ENCODE assay signal across 15 mouse cellular contexts in the genomic region with DNA sequence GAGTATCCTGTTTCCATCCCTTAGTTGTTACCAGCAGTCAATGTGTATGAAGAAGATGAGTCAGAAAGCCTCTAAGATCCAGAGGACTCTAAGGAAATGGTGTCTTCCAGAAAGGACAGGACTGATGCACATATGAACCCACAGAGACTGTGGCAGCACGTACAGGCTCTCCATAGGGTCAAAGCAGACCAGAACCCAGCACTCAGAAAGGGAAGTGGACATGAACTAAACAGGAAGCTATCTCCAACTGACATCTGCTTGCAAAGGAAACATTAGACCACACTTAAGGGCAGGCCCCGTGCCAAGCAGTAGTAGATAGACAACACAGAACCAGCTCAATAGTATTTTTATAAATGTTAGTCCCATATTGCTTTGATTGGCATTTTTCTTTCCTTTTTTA. TPM values are rescaled to one million over a fixed set of nuclear protein-coding genes. Genes with fewer than 3 reads are reported as not detected.
DNase-seq lines count a peak whose midpoint lies in the region; ATAC-seq and TF ChIP-seq lines count a peak whose summit lies in the region.
"Had no signal": no experiment of that assay in that cellular context is flagged by ENCODE, and none has a peak within 500 bp of the region (broad histone marks: within the 10 kb centered on the region; RNA-seq: fewer than 3 reads in every experiment).

No protein-coding gene starts in this region.

- no peak overlapping the region for H3K4me3 ChIP-seq in stomach, embryonic 15.5 days (replicated peaks)
- no peak overlapping the region for H3K4me3 ChIP-seq in stomach, postnatal 0 days (ENCODE audit: low read depth, low read length)
- H3K4me3 ChIP-seq in forebrain, embryonic 11.5 days (ENCODE audit: low read depth, low read length) = no peak overlapping the region
- H3K4me3 ChIP-seq: embryonic facial prominence, embryonic 15.5 days; forebrain, embryonic 15.5 days; intestine, embryonic 15.5 days; midbrain, embryonic 12.5 days; neural tube, embryonic 12.5 days had no signal

- H3K4me2 ChIP-seq in stomach, embryonic 15.5 days = no peak overlapping the region
- no peak overlapping the region for H3K4me2 ChIP-seq in stomach, postnatal 0 days (replicated peaks; ENCODE audit: low read depth)
- no peak overlapping the region for H3K4me2 ChIP-seq in forebrain, embryonic 11.5 days (ENCODE audit: low read depth, low read length, severe bottlenecking)
- H3K4me2 ChIP-seq: embryonic facial prominence, embryonic 15.5 days; forebrain, embryonic 15.5 days; intestine, embryonic 15.5 days; midbrain, embryonic 12.5 days; neural tube, embryonic 12.5 days had no signal

- no peaks in the 10 kb centered on the region for H3K36me3 ChIP-seq in stomach, embryonic 15.5 days
- no peaks in the 10 kb centered on the region for H3K36me3 ChIP-seq in stomach, postnatal 0 days (ENCODE audit: control insufficient read depth, insufficient read depth, low read length)
- no peaks in the 10 kb centered on the region for H3K36me3 ChIP-seq in forebrain, embryonic 11.5 days (ENCODE audit: control insufficient read depth, insufficient read depth, low read length)
- H3K36me3 ChIP-seq: embryonic facial prominence, embryonic 15.5 days; forebrain, embryonic 15.5 days; intestine, embryonic 15.5 days; midbrain, embryonic 12.5 days; neural tube, embryonic 12.5 days had no signal

- 0 out of 2 replicates have a peak, but pooled peaks have one; percentile 35 for ATAC-seq in stomach, embryonic 15.5 days (ENCODE audit: insufficient read depth, low FRiP score, low read depth)
- ATAC-seq in stomach, postnatal 0 days (ENCODE audit: low FRiP score, low TSS enrichment) = no peak
- ATAC-seq in inflammation-experienced regulatory T-cells, adult 6 months = peak; percentile 48
- no peak for ATAC-seq in forebrain, embryonic 11.5 days (replicated peaks; ENCODE audit: low FRiP score)
- ATAC-seq: forebrain, embryonic 15.5 days; intestine, embryonic 15.5 days had no signal

- no peak overlapping the region for H3K27ac ChIP-seq in stomach, embryonic 15.5 days
- no peak overlapping the region for H3K27ac ChIP-seq in stomach, postnatal 0 days (replicated peaks)
- no peak overlapping the region for H3K27ac ChIP-seq in forebrain, embryonic 11.5 days (ENCODE audit: low read depth, low read length)
- H3K27ac ChIP-seq: embryonic facial prominence, embryonic 15.5 days; forebrain, embryonic 15.5 days; intestine, embryonic 15.5 days; midbrain, embryonic 12.5 days; neural tube, embryonic 12.5 days had no signal

- DNase-seq in stomach, postnatal 0 days (ENCODE audit: low spot score) = no peak
- DNase-seq in lung, postnatal 14 days = peak; percentile 32
- DNase-seq in skeletal muscle tissue, adult 2 months (ENCODE audit: low read depth, low spot score) = peak; percentile 33
- no peak for DNase-seq in layer of hippocampus, adult 9-11 months
- no peak for DNase-seq in cerebellum, adult 18-20 months
- DNase-seq in forebrain, embryonic 11.5 days (ENCODE audit: low spot score) = no peak
- DNase-seq: cerebellum, postnatal 10 days; gastrocnemius, postnatal 36 days had no signal

- H3K9ac ChIP-seq in stomach, embryonic 15.5 days = no peak overlapping the region
- no peak overlapping the region for H3K9ac ChIP-seq in stomach, postnatal 0 days (ENCODE audit: low read length)
- H3K9ac ChIP-seq in forebrain, embryonic 11.5 days (ENCODE audit: low read length) = no peak overlapping the region
- H3K9ac ChIP-seq: embryonic facial prominence, embryonic 15.5 days; forebrain, embryonic 15.5 days; intestine, embryonic 15.5 days; midbrain, embryonic 12.5 days; neural tube, embryonic 12.5 days had no signal

- no peak for TF ChIP-seq EP300 in stomach, postnatal 0 days (optimal IDR thresholded peaks at IDR 0.05)

- TF ChIP-seq CTCF in stomach, postnatal 0 days (IDR thresholded peaks at IDR 0.05; ENCODE audit: low read depth) = no peak

- no peaks in the 10 kb centered on the region for H3K27me3 ChIP-seq in stomach, embryonic 15.5 days (replicated peaks)
- no peaks in the 10 kb centered on the region for H3K27me3 ChIP-seq in stomach, postnatal 0 days (ENCODE audit: control insufficient read depth, insufficient read depth, low read length)
- no peaks in the 10 kb centered on the region for H3K27me3 ChIP-seq in forebrain, embryonic 11.5 days (ENCODE audit: control insufficient read depth, insufficient read depth, low read length)
- H3K27me3 ChIP-seq: embryonic facial prominence, embryonic 15.5 days; forebrain, embryonic 15.5 days; intestine, embryonic 15.5 days; midbrain, embryonic 12.5 days; neural tube, embryonic 12.5 days had no signal

- no peaks in the 10 kb centered on the region for H3K4me1 ChIP-seq in stomach, embryonic 15.5 days
- H3K4me1 ChIP-seq in stomach, postnatal 0 days (replicated peaks; ENCODE audit: control insufficient read depth, insufficient read depth) = no peaks in the 10 kb centered on the region
- no peaks in the 10 kb centered on the region for H3K4me1 ChIP-seq in forebrain, embryonic 11.5 days (replicated peaks; ENCODE audit: control insufficient read depth, insufficient read depth, low read length)
- H3K4me1 ChIP-seq: embryonic facial prominence, embryonic 15.5 days; forebrain, embryonic 15.5 days; intestine, embryonic 15.5 days; midbrain, embryonic 12.5 days; neural tube, embryonic 12.5 days had no signal

- 51% methylated on average over 2 of the region's 2 CpGs for WGBS in stomach, embryonic 15.5 days
- 71% methylated on average over 2 of the region's 2 CpGs for WGBS in stomach, postnatal 0 days
- WGBS in forebrain, embryonic 11.5 days = 82% methylated on average over 2 of the region's 2 CpGs

- H3K9me3 ChIP-seq in stomach, embryonic 15.5 days = no peaks in the 10 kb centered on the region
- H3K9me3 ChIP-seq in stomach, postnatal 0 days (ENCODE audit: control insufficient read depth, low read length) = no peaks in the 10 kb centered on the region
- no peaks in the 10 kb centered on the region for H3K9me3 ChIP-seq in forebrain, embryonic 11.5 days (ENCODE audit: control insufficient read depth, low read length)
- H3K9me3 ChIP-seq: embryonic facial prominence, embryonic 15.5 days; forebrain, embryonic 15.5 days; intestine, embryonic 15.5 days; midbrain, embryonic 12.5 days; neural tube, embryonic 12.5 days had no signal

RNA-seq across cellular contexts. Expression of a gene that starts 12.3 kb away (rescaled TPM):
- polyA plus RNA-seq in stomach, embryonic 15.5 days (2015; fragmentation: Nextera tagmentation; extraction: Ambion mirVana) = 2.6 and 3.2 TPM in 2 replicates
- polyA plus RNA-seq in stomach, postnatal 0 days (2015; fragmentation: Nextera tagmentation; extraction: Ambion mirVana) = 10.2 and 10.6 TPM in 2 replicates
- not detected for polyA plus RNA-seq in inflammation-experienced regulatory T-cells, adult 6 months (2017; shearing (Covaris generic))
- 0.20 TPM in 1 of 2 replicates, not detected in the other for polyA plus RNA-seq in forebrain, embryonic 11.5 days (2014; fragmentation: Nextera tagmentation; extraction: Ambion mirVana)

RNA-seq across cellular contexts. Expression of a gene that starts 27.3 kb away (rescaled TPM):
- 0.32 TPM in 1 of 2 replicates, not detected in the other for polyA plus RNA-seq in stomach, embryonic 15.5 days (2015; fragmentation: Nextera tagmentation; extraction: Ambion mirVana)
- polyA plus RNA-seq in stomach, postnatal 0 days (2015; fragmentation: Nextera tagmentation; extraction: Ambion mirVana) = 0.13 and 0.21 TPM in 2 replicates
- not detected for polyA plus RNA-seq in inflammation-experienced regulatory T-cells, adult 6 months (2017; shearing (Covaris generic))
- polyA plus RNA-seq in forebrain, embryonic 11.5 days (2014; fragmentation: Nextera tagmentation; extraction: Ambion mirVana) = 0.27 and 0.52 TPM in 2 replicates

RNA-seq across cellular contexts. Expression of a gene that starts 56.0 kb away (rescaled TPM):
- 0.21 and 0.63 TPM in 2 replicates for polyA plus RNA-seq in stomach, embryonic 15.5 days (2015; fragmentation: Nextera tagmentation; extraction: Ambion mirVana)
- polyA plus RNA-seq in stomach, postnatal 0 days (2015; fragmentation: Nextera tagmentation; extraction: Ambion mirVana) = 0.11 and 0.12 TPM in 2 replicates
- polyA plus RNA-seq in inflammation-experienced regulatory T-cells, adult 6 months (2017; shearing (Covaris generic)) = under 1 TPM in 1 of 3 experiments, not detected in 2; 0.23 TPM
- 0.13 TPM in 1 of 2 replicates, not detected in the other for polyA plus RNA-seq in forebrain, embryonic 11.5 days (2014; fragmentation: Nextera tagmentation; extraction: Ambion mirVana)
- polyA plus RNA-seq: forebrain, embryonic 15.5 days had no signal

RNA-seq across cellular contexts. Expression of a gene that starts 58.3 kb away (rescaled TPM):
- 24.4 and 27.1 TPM in 2 replicates for polyA plus RNA-seq in stomach, embryonic 15.5 days (2015; fragmentation: Nextera tagmentation; extraction: Ambion mirVana)
- polyA plus RNA-seq in stomach, postnatal 0 days (2015; fragmentation: Nextera tagmentation; extraction: Ambion mirVana) = 11.1 and 11.2 TPM in 2 replicates
- 1 to 10 TPM in 1 of 3 experiments, under 1 TPM in 1, not detected in 1; 0.55 to 1.1 TPM for polyA plus RNA-seq in inflammation-experienced regulatory T-cells, adult 6 months (2017; shearing (Covaris generic))
- 212 and 237 TPM in 2 replicates for polyA plus RNA-seq in forebrain, embryonic 11.5 days (2014; fragmentation: Nextera tagmentation; extraction: Ambion mirVana)

Comparison
In these comparisons a context has a peak if more than half of its experiments do, and no peak if none do; other contexts are left out.
1. ATAC-seq: peak in stomach, embryonic 15.5 days (single experiment) and inflammation-experienced regulatory T-cells, adult 6 months (single experiment); none in stomach, postnatal 0 days (single experiment) and forebrain, embryonic 11.5 days (single experiment).
2. DNase-seq: peak in lung, postnatal 14 days (single experiment) and skeletal muscle tissue, adult 2 months (single experiment); none in stomach, postnatal 0 days (single experiment), layer of hippocampus, adult 9-11 months (single experiment), cerebellum, adult 18-20 months (0 of 2) and forebrain, embryonic 11.5 days (single experiment).